Comparison of ENCODE assay signal across 11 mouse cellular contexts in the genomic region with DNA sequence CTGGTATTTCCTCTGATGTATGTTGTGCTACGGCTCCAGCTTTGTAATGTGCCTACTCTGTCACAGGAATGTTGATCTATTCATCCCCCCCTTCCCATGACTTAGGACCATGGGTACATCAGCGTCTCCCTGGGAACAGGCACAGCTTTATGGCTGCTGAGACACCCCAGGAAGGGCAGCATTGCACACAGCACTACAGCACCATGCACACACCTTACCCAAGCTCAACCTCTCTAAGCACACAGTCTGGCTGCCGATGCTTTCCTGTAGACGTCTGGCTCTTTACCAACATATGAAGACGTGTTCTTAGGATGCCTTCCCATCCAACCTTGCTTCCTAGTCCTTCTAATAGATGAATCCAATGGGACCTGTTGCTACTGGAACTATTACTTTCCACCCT. TPM values are rescaled to one million over a fixed set of nuclear protein-coding genes. Genes with fewer than 3 reads are reported as not detected.
A peak's percentile ranks its signal among the peaks of the same experiment; 100 is the strongest.
DNase-seq lines count a peak whose midpoint lies in the region; ATAC-seq and TF ChIP-seq lines count a peak whose summit lies in the region.
"Had no signal": no experiment of that assay in that cellular context is flagged by ENCODE, and none has a peak within 500 bp of the region (broad histone marks: within the 10 kb centered on the region; RNA-seq: fewer than 3 reads in every experiment).

No protein-coding gene starts in this region.

- no peaks in the 10 kb centered on the region for H3K27me3 ChIP-seq in hindbrain, postnatal 0 days (ENCODE audit: insufficient read depth, low read length)

- no peak overlapping the region for H3K4me3 ChIP-seq in hindbrain, postnatal 0 days (ENCODE audit: low read length)
- H3K4me3 ChIP-seq: midbrain, embryonic 12.5 days had no signal

- no peak for TF ChIP-seq CTCF in hindbrain, postnatal 0 days (IDR thresholded peaks at IDR 0.05; ENCODE audit: low read depth)

- no peak for ATAC-seq in hindbrain, postnatal 0 days
- ATAC-seq: liver, postnatal 0 days had no signal

- H3K9ac ChIP-seq in hindbrain, postnatal 0 days (replicated peaks; ENCODE audit: low read length): no peak overlapping the region
- H3K9ac ChIP-seq: liver, postnatal 0 days; midbrain, embryonic 12.5 days had no signal

- 50% methylated on average over 5 of the region's 5 CpGs for WGBS in hindbrain, postnatal 0 days

- DNase-seq in heart, adult 11 months: peak; percentile 87
- no peak for DNase-seq in heart, postnatal 14 days
- DNase-seq in testis, postnatal 10 days (ENCODE audit: low spot score): peak; percentile 19
- no peak for DNase-seq in testis, postnatal 14 days (ENCODE audit: low spot score)
- DNase-seq in hindbrain, postnatal 0 days (ENCODE audit: low spot score): no peak
- no peak for DNase-seq in thymus, adult 18-20 months
- no peak for DNase-seq in kidney, adult 9 months

- peaks cover 4% of the 10 kb centered on the region; the same call in 1 of the 2 replicates for H3K36me3 ChIP-seq in hindbrain, postnatal 0 days (ENCODE audit: insufficient read depth, low read length)

- intact Hi-C loops in heart, postnatal 14 days (cut with DNase I): loop anchor here (1.0 to 5.0 kb wide), 3 partner anchors 408 to 959 kb away; no protein-coding TSS in a partner anchor

- H3K27ac ChIP-seq in hindbrain, postnatal 0 days: 0 out of 2 replicates have a peak overlapping the region, but pooled peaks have one; percentile 3
- H3K27ac ChIP-seq: midbrain, embryonic 12.5 days had no signal

- H3K4me1 ChIP-seq in hindbrain, postnatal 0 days (ENCODE audit: insufficient read depth, low read length): peaks cover 16% of the 10 kb centered on the region

- H3K9me3 ChIP-seq in hindbrain, postnatal 0 days (ENCODE audit: low read length): no peaks in the 10 kb centered on the region
- H3K9me3 ChIP-seq: midbrain, embryonic 12.5 days had no signal

- H3K4me2 ChIP-seq in hindbrain, postnatal 0 days (ENCODE audit: low read depth, low read length): peak overlapping the region; percentile 31; the same call in 1 of the 2 replicates
- H3K4me2 ChIP-seq: midbrain, embryonic 12.5 days had no signal

RNA-seq across cellular contexts. Expression of a gene that starts 8.3 kb away (rescaled TPM):
- total RNA-seq in heart, postnatal 14 days (2021): 100 to 1,000 TPM; 139 to 161 TPM
- 127 and 131 TPM in 2 replicates for total RNA-seq in hindbrain, postnatal 0 days (2014; rRNA removed)
- 40.0 and 44.6 TPM in 2 replicates for polyA plus RNA-seq in hindbrain, postnatal 0 days (2015; fragmentation: Nextera tagmentation; extraction: Ambion mirVana)

RNA-seq across cellular contexts. Expression of a gene that starts 42.1 kb away (rescaled TPM):
- 1 to 10 TPM; 1.1 to 1.3 TPM for total RNA-seq in heart, postnatal 14 days (2021)
- total RNA-seq in hindbrain, postnatal 0 days (2014; rRNA removed): 686 and 698 TPM in 2 replicates
- 470 and 480 TPM in 2 replicates for polyA plus RNA-seq in hindbrain, postnatal 0 days (2015; fragmentation: Nextera tagmentation; extraction: Ambion mirVana)
- total RNA-seq: hematopoietic stem cell, adult 5-6 weeks; neutrophil, adult 5-6 weeks had no signal

Comparison
In these comparisons a context has a peak if more than half of its experiments do, and no peak if none do; other contexts are left out.
1. DNase-seq: peak in heart, adult 11 months (single experiment) and testis, postnatal 10 days (single experiment); none in heart, postnatal 14 days (0 of 2), testis, postnatal 14 days (single experiment), hindbrain, postnatal 0 days (single experiment), thymus, adult 18-20 months (0 of 2) and kidney, adult 9 months (single experiment).
2. RNA of a gene that starts 42.1 kb away (total RNA-seq): 686 to 698 TPM in hindbrain, postnatal 0 days; 1.1 to 1.3 TPM in heart, postnatal 14 days; every median in the first group is over 100 times any median in the second.